Mouse (Mus musculus): ENCODE measurements around the gene Cd247. TPM values are rescaled to one million over a fixed set of nuclear protein-coding genes. Genes with fewer than 3 reads are reported as not detected.

Cd247 gene
- polyA plus RNA-seq, 1 experiment from 2014 or later, result 1.7 TPM

DNA sequence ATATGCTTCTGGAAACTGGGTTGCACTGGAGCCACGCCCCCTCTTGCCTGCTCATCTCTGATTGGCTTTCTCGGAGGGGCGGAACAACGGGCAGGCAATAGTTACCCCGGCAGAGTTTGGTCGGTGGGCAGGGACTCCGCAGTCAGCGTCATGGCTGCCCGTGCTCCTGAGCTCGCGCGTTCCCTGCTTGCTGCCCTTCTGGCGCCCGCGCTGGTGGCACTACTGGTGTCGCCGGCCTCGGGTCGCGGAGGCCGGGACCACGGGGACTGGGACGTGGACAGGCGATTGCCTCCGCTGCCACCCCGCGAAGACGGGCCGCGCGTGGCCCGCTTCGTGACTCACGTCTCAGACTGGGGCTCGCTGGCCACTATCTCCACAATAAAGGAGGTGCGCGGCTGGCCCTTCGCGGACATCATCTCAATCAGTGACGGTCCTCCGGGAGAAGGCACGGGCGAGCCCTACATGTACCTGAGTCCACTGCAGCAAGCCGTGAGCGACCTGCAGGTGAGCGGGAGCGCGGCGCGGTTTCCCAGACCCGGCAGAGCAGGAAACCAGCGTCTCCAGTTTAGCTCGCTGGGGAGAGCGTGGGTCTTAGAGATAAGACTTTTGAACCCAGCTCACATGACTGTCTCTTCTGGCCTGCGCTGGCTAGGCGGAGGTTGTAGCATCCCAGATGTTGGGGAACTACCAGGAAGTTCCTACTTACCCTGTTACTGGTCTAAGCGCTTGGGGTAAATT lies 24.7 kb upstream of the Cd247 start, which contains the start of gene Creg1:
TSS of gene Creg1 (plus strand) at position 112 of the 738 bp plus-strand sequence.
- Histone ChIP-seq H3K4me1 (peaks cover 23% of the 10 kb centered on the region), H3K4me3 (peak within 1 kb of the TSS; percentile 81), H3K36me3 (no peaks in the 10 kb centered on the region), H3K9ac (peak within 1 kb of the TSS; percentile 83), H3K27ac (no peak within 1 kb of the TSS), H3K9me3 (no peaks in the 10 kb centered on the region), H3K27me3 (peaks cover 15% of the 10 kb centered on the region), H3K4me2 (peak within 1 kb of the TSS; percentile 93)
- peak; percentile 95 for ATAC-seq (ENCODE audit: insufficient number of reproducible peaks, insufficient read depth, low FRiP score, low TSS enrichment, low read depth)
- 1% methylated on average over 57 of the region's 57 CpGs for WGBS

- Histone ChIP-seq H3K36me3 (no peaks in the 10 kb centered on the region), H3K9me3 (no peaks in the 10 kb centered on the region), H3K4me1 (peaks cover 23% of the 10 kb centered on the region), H3K9ac (peak overlapping the region; percentile 83; the same call in 1 of the 2 replicates), H3K4me2 (peak overlapping the region; percentile 93), H3K27me3 (peaks cover 15% of the 10 kb centered on the region), H3K27ac (no peak overlapping the region), H3K4me3 (peak overlapping the region; percentile 81)
- ATAC-seq (ENCODE audit: insufficient number of reproducible peaks, insufficient read depth, low FRiP score, low TSS enrichment, low read depth), result no peak
- 41% methylated on average over 9 of the region's 9 CpGs for WGBS
Measured at GRCm38 (mm10) chr1:165764571-165764970, 23.9 kb upstream of the Cd247 start.

GRCm38 (mm10) chr1:165765041-165765440 lies 23.4 kb upstream of the Cd247 start:
- WGBS, result 84% methylated on average over 11 of the region's 11 CpGs
- no peak overlapping the region for H3K9ac ChIP-seq
- peak overlapping the region; percentile 93 for H3K4me2 ChIP-seq
- H3K27me3 ChIP-seq, result peaks cover 15% of the 10 kb centered on the region
- peaks cover 23% of the 10 kb centered on the region for H3K4me1 ChIP-seq
- H3K36me3 ChIP-seq, result no peaks in the 10 kb centered on the region
- peak overlapping the region; percentile 81; the same call in 1 of the 2 replicates for H3K4me3 ChIP-seq
- no peaks in the 10 kb centered on the region for H3K9me3 ChIP-seq
- no peak overlapping the region for H3K27ac ChIP-seq
- no peak for ATAC-seq (ENCODE audit: insufficient number of reproducible peaks, insufficient read depth, low FRiP score, low TSS enrichment, low read depth)

GRCm38 (mm10) chr1:165765651-165766294 lies 22.7 kb upstream of the Cd247 start:
- no peak for ATAC-seq (ENCODE audit: insufficient number of reproducible peaks, insufficient read depth, low FRiP score, low TSS enrichment, low read depth)
- Histone ChIP-seq H3K27ac (no peak overlapping the region), H3K36me3 (no peaks in the 10 kb centered on the region; the same call in 1 of the 2 replicates), H3K9me3 (no peaks in the 10 kb centered on the region), H3K4me2 (no peak overlapping the region), H3K9ac (no peak overlapping the region), H3K4me3 (no peak overlapping the region), H3K27me3 (peaks cover 15% of the 10 kb centered on the region), H3K4me1 (peaks cover 23% of the 10 kb centered on the region)
- 62% methylated on average over 17 of the region's 17 CpGs for WGBS

DNA sequence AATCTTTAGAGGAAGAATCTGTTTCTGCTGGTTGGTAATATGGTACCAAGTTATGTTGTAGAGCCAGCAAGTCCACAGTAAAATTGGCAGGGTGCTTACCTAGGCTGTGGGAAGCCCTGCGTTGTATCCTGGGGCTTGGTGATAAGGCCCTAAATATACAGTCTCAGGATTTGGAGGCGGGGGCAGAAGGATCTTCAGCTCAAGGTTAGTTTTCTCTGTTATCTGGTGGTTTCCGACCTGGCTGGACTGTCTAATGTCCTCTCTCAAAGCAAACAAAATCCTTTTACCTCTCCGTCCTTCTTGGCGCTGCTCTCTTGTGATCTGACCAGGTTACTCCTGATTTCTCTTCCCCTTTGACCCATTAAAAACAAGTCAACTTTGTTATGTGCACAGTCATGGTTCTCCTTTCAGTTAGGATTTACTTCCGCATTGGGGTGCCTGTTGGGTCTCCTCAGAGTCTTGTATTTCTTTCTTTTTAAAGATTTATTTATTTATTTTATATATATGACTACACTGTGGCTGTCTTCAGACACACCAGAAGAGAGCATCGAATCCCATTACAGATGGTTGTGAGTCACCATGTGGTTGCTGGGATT lies 22.1 kb upstream of the Cd247 start:
- Histone ChIP-seq H3K4me3 (no peak overlapping the region), H3K27me3 (peaks cover 15% of the 10 kb centered on the region), H3K9ac (no peak overlapping the region), H3K36me3 (no peaks in the 10 kb centered on the region; the same call in 1 of the 2 replicates), H3K27ac (no peak overlapping the region), H3K4me1 (peaks cover 27% of the 10 kb centered on the region), H3K9me3 (no peaks in the 10 kb centered on the region), H3K4me2 (no peak overlapping the region)
- WGBS, result 90% methylated on average over 7 of the region's 7 CpGs
- ATAC-seq (ENCODE audit: insufficient number of reproducible peaks, insufficient read depth, low FRiP score, low TSS enrichment, low read depth), result no peak

- Histone ChIP-seq H3K4me2 (no peak overlapping the region), H3K9ac (no peak overlapping the region), H3K4me3 (no peak overlapping the region), H3K9me3 (no peaks in the 10 kb centered on the region), H3K27ac (no peak overlapping the region), H3K36me3 (no peaks in the 10 kb centered on the region; the same call in 1 of the 2 replicates), H3K4me1 (peaks cover 25% of the 10 kb centered on the region), H3K27me3 (peaks cover 22% of the 10 kb centered on the region)
- no peak for ATAC-seq (ENCODE audit: insufficient number of reproducible peaks, insufficient read depth, low FRiP score, low TSS enrichment, low read depth)
- 81% methylated on average over 9 of the region's 9 CpGs for WGBS
Measured at GRCm38 (mm10) chr1:165768894-165769512, 19.5 kb upstream of the Cd247 start.

DNA sequence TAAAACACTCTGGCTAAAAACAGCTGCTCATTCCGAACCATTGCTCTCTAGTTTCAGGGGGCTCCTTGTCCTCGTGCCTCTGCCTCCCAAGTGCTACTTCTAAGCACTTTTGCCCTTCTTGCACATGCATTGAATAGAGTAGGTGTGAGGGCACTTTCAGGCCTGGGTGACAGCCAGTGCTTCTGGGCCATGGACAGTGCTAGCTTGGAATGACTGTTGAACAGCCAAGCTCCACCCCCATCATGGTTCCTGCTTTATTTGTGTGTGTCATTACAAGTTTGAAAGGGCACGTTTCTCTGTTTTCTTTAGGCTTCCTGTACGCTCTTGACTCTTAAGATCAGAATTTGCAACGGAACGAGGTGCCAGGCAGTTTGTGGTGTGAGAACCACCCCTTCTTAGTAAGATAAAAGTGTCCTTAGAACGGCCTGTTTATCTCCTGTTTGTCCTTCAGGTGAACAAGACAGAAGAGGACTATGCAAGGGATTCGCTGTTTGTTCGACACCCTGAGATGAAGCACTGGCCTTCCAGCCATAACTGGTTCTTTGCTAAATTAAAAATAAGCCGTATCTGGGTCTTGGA lies 18.2 kb upstream of the Cd247 start:
- no peak overlapping the region for H3K9ac ChIP-seq
- H3K4me3 ChIP-seq, result no peak overlapping the region
- 73% methylated on average over 10 of the region's 10 CpGs for WGBS
- no peaks in the 10 kb centered on the region; the same call in 1 of the 2 replicates for H3K36me3 ChIP-seq
- no peaks in the 10 kb centered on the region for H3K9me3 ChIP-seq
- no peak for ATAC-seq (ENCODE audit: insufficient number of reproducible peaks, insufficient read depth, low FRiP score, low TSS enrichment, low read depth)
- peaks cover 14% of the 10 kb centered on the region for H3K27me3 ChIP-seq
- H3K4me1 ChIP-seq, result peaks cover 18% of the 10 kb centered on the region
- H3K27ac ChIP-seq, result no peak overlapping the region
- no peak overlapping the region for H3K4me2 ChIP-seq

- H3K9me3 ChIP-seq, result no peaks in the 10 kb centered on the region
- H3K27me3 ChIP-seq, result peaks cover 20% of the 10 kb centered on the region
- H3K4me2 ChIP-seq, result peak overlapping the region; percentile 46
- no peak overlapping the region for H3K27ac ChIP-seq
- peak; percentile 39; the same call in 1 of the 2 replicates for ATAC-seq (ENCODE audit: insufficient number of reproducible peaks, insufficient read depth, low FRiP score, low TSS enrichment, low read depth)
- no peak overlapping the region for H3K4me3 ChIP-seq
- 1% methylated on average over 12 of the region's 12 CpGs for WGBS
- peaks cover 14% of the 10 kb centered on the region for H3K4me1 ChIP-seq
- H3K9ac ChIP-seq, result no peak overlapping the region
- no peaks in the 10 kb centered on the region; the same call in 1 of the 2 replicates for H3K36me3 ChIP-seq
Measured at GRCm38 (mm10) chr1:165771491-165771897, 17.0 kb upstream of the Cd247 start.

- Histone ChIP-seq H3K9me3 (no peaks in the 10 kb centered on the region), H3K27ac (no peak overlapping the region), H3K36me3 (no peaks in the 10 kb centered on the region; the same call in 1 of the 2 replicates), H3K4me3 (no peak overlapping the region), H3K4me1 (peaks cover 14% of the 10 kb centered on the region), H3K4me2 (peak overlapping the region; percentile 46), H3K9ac (no peak overlapping the region), H3K27me3 (peaks cover 24% of the 10 kb centered on the region)
- no peak for ATAC-seq (ENCODE audit: insufficient number of reproducible peaks, insufficient read depth, low FRiP score, low TSS enrichment, low read depth)
- 45% methylated on average over 9 of the region's 9 CpGs for WGBS
Measured at GRCm38 (mm10) chr1:165771998-165772397, 16.5 kb upstream of the Cd247 start.

- Histone ChIP-seq H3K4me2 (no peak overlapping the region), H3K9me3 (no peaks in the 10 kb centered on the region), H3K4me3 (no peak overlapping the region), H3K4me1 (peaks cover 21% of the 10 kb centered on the region), H3K36me3 (no peaks in the 10 kb centered on the region; the same call in 1 of the 2 replicates), H3K27me3 (peaks cover 40% of the 10 kb centered on the region), H3K27ac (no peak overlapping the region), H3K9ac (no peak overlapping the region)
- 42% methylated on average over 19 of the region's 19 CpGs for WGBS
- ATAC-seq (ENCODE audit: insufficient number of reproducible peaks, insufficient read depth, low FRiP score, low TSS enrichment, low read depth), result no peak
Measured at GRCm38 (mm10) chr1:165775518-165776294, 12.8 kb upstream of the Cd247 start.

All from embryonic facial prominence, embryonic 13.5 days (tissue).